Mouse (Mus musculus) granulocyte monocyte progenitor cell, adult 5-6 weeks (primary cell): ENCODE results near the gene Fbxw4. TPM values are rescaled to one million over a fixed set of nuclear protein-coding genes. Genes with fewer than 3 reads are reported as not detected.

ENCODE experiments used
- ATAC-seq: replicated peaks from 2 replicates; pipeline ENCODE4 v1.8.0; 2016; ENCODE audit warnings: mild to moderate bottlenecking, moderate TSS enrichment, inconsistent platforms; ENCODE audit not compliant: poor library complexity, severe bottlenecking
- total RNA-seq, 2 experiments: library from RNA; stranded (forward) in 1 of 2; stranded (reverse) in 1 of 2; fragments of 200-712, 200-1000 nt in 1 of 2; fragments of >200 nt in 1 of 2; fragmentation: Nextera tagmentation in 1 of 2; gene quantifications; 2 replicates each; pipeline ENCODE4 v1.2.3; 2014 to 2017

Gene Fbxw4
- total RNA-seq, 2 experiments from 2014 or later: 39.0 to 54.8 TPM

- no peak for ATAC-seq
Measured at GRCm38 (mm10) chr19:45616735-45617134, 43.4 kb downstream of the Fbxw4 start.

GRCm38 (mm10) chr19:45616214-45616518 is 43.9 kb downstream of the Fbxw4 start:
- no peak for ATAC-seq

- ATAC-seq: no peak
Measured at GRCm38 (mm10) chr19:45615415-45616213, 44.5 kb downstream of the Fbxw4 start.

GRCm38 (mm10) chr19:45614928-45615327 is 45.2 kb downstream of the Fbxw4 start:
- no peak for ATAC-seq

- no peak for ATAC-seq
Measured at GRCm38 (mm10) chr19:45614375-45614774, 45.7 kb downstream of the Fbxw4 start.

- ATAC-seq: no peak
Measured at GRCm38 (mm10) chr19:45610823-45611222, 49.3 kb downstream of the Fbxw4 start.

- ATAC-seq: no peak
Measured at GRCm38 (mm10) chr19:45608648-45609339, 51.3 kb downstream of the Fbxw4 start.

- no peak for ATAC-seq
Measured at GRCm38 (mm10) chr19:45607479-45607878, 52.6 kb downstream of the Fbxw4 start.

- ATAC-seq: no peak
Measured at GRCm38 (mm10) chr19:45606701-45607100, 53.4 kb downstream of the Fbxw4 start.

- no peak for ATAC-seq
Measured at GRCm38 (mm10) chr19:45602606-45603005, 57.5 kb downstream of the Fbxw4 start.

- no peak for ATAC-seq
Measured at GRCm38 (mm10) chr19:45597106-45597505, 63.0 kb downstream of the Fbxw4 start.

- no peak for ATAC-seq
Measured at GRCm38 (mm10) chr19:45596434-45596833, 63.7 kb downstream of the Fbxw4 start.

GRCm38 (mm10) chr19:45596019-45596418 is 64.1 kb downstream of the Fbxw4 start:
- ATAC-seq: no peak

- ATAC-seq: no peak
Measured at GRCm38 (mm10) chr19:45595481-45595880, 64.6 kb downstream of the Fbxw4 start.

- ATAC-seq: no peak
Measured at GRCm38 (mm10) chr19:45594079-45594478, 66.0 kb downstream of the Fbxw4 start.

- ATAC-seq: no peak
Measured at GRCm38 (mm10) chr19:45592916-45593315, 67.2 kb downstream of the Fbxw4 start.

GRCm38 (mm10) chr19:45591704-45592103 is 68.4 kb downstream of the Fbxw4 start:
- peak; percentile 91 for ATAC-seq

GRCm38 (mm10) chr19:45589761-45590160 is 70.4 kb downstream of the Fbxw4 start:
- ATAC-seq: no peak

GRCm38 (mm10) chr19:45587509-45588292 is 72.4 kb downstream of the Fbxw4 start:
- ATAC-seq: no peak

GRCm38 (mm10) chr19:45586850-45587249 is 73.3 kb downstream of the Fbxw4 start:
- ATAC-seq: no peak
